Mouse (Mus musculus) limb, embryonic 12.5 days (tissue): ENCODE measurements around the gene Lrfn5. TPM values are rescaled to one million over a fixed set of nuclear protein-coding genes. Genes with fewer than 3 reads are reported as not detected.

Experiments
- ATAC-seq: fragments of 200-750 bp; cut with Nextera tagmentation; 2 replicates; pipeline ENCODE4 v1.8.0; 2017; ENCODE audit warnings: low read depth, moderate TSS enrichment; ENCODE audit not compliant: insufficient number of reproducible peaks, insufficient read depth, low FRiP score, low TSS enrichment
- H3K27ac ChIP-seq: fragments of 300-500 bp; sonication (generic); 2 replicates; pipeline ENCODE4 v1.5.1; 2016; ENCODE audit warnings: mild to moderate bottlenecking, moderate library complexity
- H3K27me3 ChIP-seq: fragments of 300-500 bp; sonication (generic); 2 replicates; pipeline ENCODE4 v1.6.1; 2016; ENCODE audit warnings: mild to moderate bottlenecking, moderate library complexity
- H3K36me3 ChIP-seq: fragments of 300-500 bp; sonication (generic); 2 replicates; pipeline ENCODE4 v1.6.1; 2016; ENCODE audit warnings: mild to moderate bottlenecking, moderate library complexity
- H3K4me1 ChIP-seq: fragments of 300-500 bp; sonication (generic); replicated peaks from 2 replicates; pipeline ENCODE4 v1.6.1; 2016
- H3K4me2 ChIP-seq: fragments of 300-500 bp; sonication (generic); 2 replicates; pipeline ENCODE4 v1.6.1; 2016; ENCODE audit warnings: mild to moderate bottlenecking, moderate library complexity
- H3K4me3 ChIP-seq: fragments of 300-500 bp; sonication (generic); replicated peaks from 2 replicates; pipeline ENCODE4 v1.5.1; 2016; ENCODE audit warnings: mild to moderate bottlenecking
- H3K9ac ChIP-seq: fragments of 300-500 bp; sonication (generic); replicated peaks from 2 replicates; pipeline ENCODE4 v1.6.1; 2016; ENCODE audit warnings: mild to moderate bottlenecking, moderate library complexity
- H3K9me3 ChIP-seq: fragments of 300-500 bp; sonication (generic); 2 replicates; pipeline ENCODE4 v1.6.1; 2016; ENCODE audit warnings: mild to moderate bottlenecking, moderate library complexity
- WGBS: fragments of 180-500 bp; shearing (Covaris S2); methylation state at CpG from one replicate; pipeline ENCODE4 v1.1.7; 2016; 5-methylcytosine and 5-hydroxymethylcytosine counted together
- polyA plus RNA-seq: library from polyadenylated mRNA; unstranded; fragments of >200 nt; fragmentation: Nextera tagmentation; extraction: Ambion mirVana; gene quantifications from 2 replicates; pipeline ENCODE4 v1.2.1, GENCODE M21; 2016

Lrfn5 gene
- polyA plus RNA-seq, 1 experiment from 2014 or later = 2.8 TPM

- Histone ChIP-seq H3K27ac (no peak overlapping the region), H3K9me3 (no peaks in the 10 kb centered on the region), H3K4me1 (no peaks in the 10 kb centered on the region), H3K4me3 (no peak overlapping the region), H3K36me3 (no peaks in the 10 kb centered on the region), H3K27me3 (no peaks in the 10 kb centered on the region), H3K9ac (no peak overlapping the region), H3K4me2 (no peak overlapping the region)
- 81% methylated on average over 5 of the region's 5 CpGs for WGBS
- no peak for ATAC-seq
Measured at GRCm38 (mm10) chr12:61654380-61654779, 131.4 kb downstream of the Lrfn5 start.

DNA sequence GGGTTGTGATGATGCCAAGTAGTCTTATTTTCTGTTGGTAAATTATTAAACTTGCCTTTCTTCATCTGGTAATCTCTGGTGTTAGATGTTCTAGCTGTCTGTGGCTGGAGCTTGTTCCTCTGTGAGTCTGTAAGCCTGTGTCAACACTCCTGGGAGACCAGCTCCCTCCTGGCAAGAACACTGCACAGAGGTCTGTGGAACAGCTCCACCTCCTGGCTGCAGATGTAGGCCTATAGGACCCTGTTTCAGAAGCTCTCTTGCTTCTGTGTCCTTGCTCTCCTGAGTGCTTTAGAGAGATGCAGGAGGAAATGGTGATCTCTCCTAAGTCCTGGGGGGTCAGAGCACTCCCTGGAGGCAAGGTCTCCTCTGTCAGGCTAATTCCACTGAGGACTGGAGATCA lies 200.2 kb downstream of the Lrfn5 start:
- no peaks in the 10 kb centered on the region for H3K4me1 ChIP-seq
- ATAC-seq = no peak
- H3K27ac ChIP-seq = no peak overlapping the region
- no peaks in the 10 kb centered on the region for H3K27me3 ChIP-seq
- no peak overlapping the region for H3K9ac ChIP-seq
- H3K4me3 ChIP-seq = no peak overlapping the region
- H3K4me2 ChIP-seq = no peak overlapping the region
- no peaks in the 10 kb centered on the region for H3K36me3 ChIP-seq
- no peaks in the 10 kb centered on the region for H3K9me3 ChIP-seq

GRCm38 (mm10) chr12:61807073-61807605 lies 284.2 kb downstream of the Lrfn5 start:
- Histone ChIP-seq H3K4me1 (no peaks in the 10 kb centered on the region), H3K27ac (no peak overlapping the region)
- WGBS = 85% methylated on average over 4 of the region's 4 CpGs

DNA sequence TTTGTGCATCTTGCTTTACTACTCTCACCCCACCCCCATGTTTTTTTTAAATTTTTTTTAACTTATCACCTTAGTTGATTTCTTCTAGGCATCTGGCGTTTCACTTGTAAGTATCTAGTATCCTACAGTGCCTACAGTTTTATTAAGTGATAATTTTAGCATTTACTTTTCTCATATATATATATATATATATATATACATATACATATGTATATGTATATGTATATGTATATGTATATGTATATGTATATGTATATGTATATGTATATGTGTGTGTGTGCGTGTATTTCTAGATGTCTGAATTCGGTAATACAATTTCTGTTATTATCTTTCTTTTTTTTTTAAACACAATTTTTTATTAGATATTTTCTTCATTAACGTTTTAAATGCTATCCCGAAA lies 300.7 kb downstream of the Lrfn5 start:
- no peak overlapping the region for H3K4me3 ChIP-seq
- H3K4me2 ChIP-seq = no peak overlapping the region
- no peaks in the 10 kb centered on the region for H3K9me3 ChIP-seq
- no peaks in the 10 kb centered on the region for H3K36me3 ChIP-seq
- no peak overlapping the region for H3K9ac ChIP-seq
- H3K27me3 ChIP-seq = no peaks in the 10 kb centered on the region
- no peak overlapping the region for H3K27ac ChIP-seq
- no peak for ATAC-seq
- no peaks in the 10 kb centered on the region for H3K4me1 ChIP-seq
- 86% methylated on average over 5 of the region's 5 CpGs for WGBS

More at GRCm38 (mm10) chr12:61807073-61807605, 284.2 kb downstream of the Lrfn5 start:
- Histone ChIP-seq H3K4me3 (no peak overlapping the region), H3K27me3 (no peaks in the 10 kb centered on the region), H3K9ac (no peak overlapping the region), H3K4me2 (no peak overlapping the region), H3K9me3 (no peaks in the 10 kb centered on the region), H3K36me3 (no peaks in the 10 kb centered on the region)
- ATAC-seq = no peak

DNA sequence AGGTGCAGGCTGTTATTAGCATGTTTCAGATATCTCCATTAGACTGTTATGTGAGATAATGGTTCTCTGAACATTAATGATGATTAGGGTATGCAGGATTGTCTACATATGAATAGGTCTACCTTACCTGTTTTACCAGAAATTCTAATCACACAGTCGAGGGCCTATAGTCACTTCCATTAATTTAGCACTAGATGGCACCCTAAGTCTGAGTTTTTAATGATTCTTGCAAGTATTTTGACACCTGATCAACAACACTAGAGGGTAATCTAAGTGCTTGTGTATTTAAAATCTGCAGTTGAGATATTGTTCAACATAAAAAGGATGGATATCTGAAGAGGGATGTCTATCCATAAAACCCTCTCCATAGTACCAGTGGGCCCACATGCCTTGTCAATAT lies 303.4 kb downstream of the Lrfn5 start:
- Histone ChIP-seq H3K27me3 (no peaks in the 10 kb centered on the region), H3K36me3 (no peaks in the 10 kb centered on the region), H3K4me3 (no peak overlapping the region), H3K4me2 (no peak overlapping the region), H3K9me3 (no peaks in the 10 kb centered on the region), H3K4me1 (no peaks in the 10 kb centered on the region), H3K27ac (no peak overlapping the region), H3K9ac (no peak overlapping the region)
- no peak for ATAC-seq
- WGBS = 13% methylated on average over 1 of the region's 1 CpGs

DNA sequence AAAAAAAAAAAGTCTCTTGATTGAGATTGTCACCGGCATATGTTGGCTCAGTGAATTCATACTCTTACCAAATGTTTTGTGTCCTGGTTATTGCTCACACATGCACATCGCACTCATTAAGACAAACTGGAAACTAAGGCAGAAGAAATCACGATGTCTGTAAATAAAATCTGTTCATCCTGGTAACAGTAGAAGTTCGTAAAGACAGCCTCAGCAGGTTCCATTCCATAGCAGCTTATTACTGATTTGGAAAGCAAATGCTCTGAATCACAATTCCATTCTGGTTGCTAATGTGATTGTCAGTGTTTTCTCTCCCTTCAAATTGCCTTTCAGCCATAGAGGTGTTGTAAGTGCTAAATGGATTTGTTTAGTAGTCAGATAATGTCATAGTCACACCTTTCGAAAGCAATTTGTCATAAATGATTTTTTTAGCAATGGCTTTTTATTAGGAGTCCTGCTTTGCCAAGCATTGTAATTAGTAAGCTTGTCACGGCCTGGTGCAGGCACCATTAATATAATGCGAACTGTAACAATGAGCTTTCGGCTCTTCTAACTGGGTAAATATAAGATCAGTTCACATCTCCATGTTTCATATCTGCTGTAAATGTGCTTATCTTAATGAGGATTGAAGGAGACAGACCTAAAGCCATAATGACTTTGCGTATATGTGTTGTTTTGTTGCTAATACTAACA lies 319.8 kb downstream of the Lrfn5 start:
- H3K4me3 ChIP-seq = no peak overlapping the region
- no peak overlapping the region for H3K4me2 ChIP-seq
- H3K27ac ChIP-seq = no peak overlapping the region
- WGBS = 92% methylated on average over 9 of the region's 9 CpGs
- no peaks in the 10 kb centered on the region for H3K27me3 ChIP-seq
- H3K9me3 ChIP-seq = no peaks in the 10 kb centered on the region
- no peak overlapping the region for H3K9ac ChIP-seq
- no peaks in the 10 kb centered on the region for H3K36me3 ChIP-seq
- H3K4me1 ChIP-seq = no peaks in the 10 kb centered on the region
- ATAC-seq = no peak

DNA sequence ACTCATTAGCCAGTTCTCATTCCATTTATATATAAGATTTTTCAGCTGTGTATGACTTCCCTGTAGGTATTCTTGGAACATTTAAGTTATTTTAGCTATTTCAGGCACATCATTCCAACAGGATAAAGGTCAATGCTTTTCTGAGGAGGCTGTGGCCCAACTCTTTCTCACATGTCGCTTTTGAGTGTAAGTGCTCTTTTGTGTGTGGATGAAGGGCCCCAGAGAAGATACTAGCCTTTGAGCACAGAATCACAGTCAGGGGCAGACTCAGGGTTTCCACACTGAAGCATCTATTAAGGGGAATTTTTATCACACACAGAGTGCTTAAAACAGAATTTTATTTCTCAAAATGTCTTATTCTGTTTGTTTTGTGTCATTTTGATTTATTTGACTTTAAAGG lies 331.2 kb downstream of the Lrfn5 start:
- no peaks in the 10 kb centered on the region for H3K9me3 ChIP-seq

More for the DNA sequence above, 331.2 kb downstream of the Lrfn5 start:
- H3K27me3 ChIP-seq = no peaks in the 10 kb centered on the region
- H3K4me2 ChIP-seq = no peak overlapping the region
- no peak overlapping the region for H3K27ac ChIP-seq
- H3K4me1 ChIP-seq = no peaks in the 10 kb centered on the region
- H3K9ac ChIP-seq = no peak overlapping the region
- H3K4me3 ChIP-seq = no peak overlapping the region
- ATAC-seq = no peak
- WGBS = 90% methylated on average over 1 of the region's 1 CpGs
- H3K36me3 ChIP-seq = no peaks in the 10 kb centered on the region
